Mouse (Mus musculus) limb, embryonic 10.5 days (tissue): ENCODE data around the gene Rbm25. TPM values are rescaled to one million over a fixed set of nuclear protein-coding genes. Genes with fewer than 3 reads are reported as not detected.

ENCODE experiments used
- DNase-seq: peaks from one replicate; pipeline ENCODE4 v3.0.0-alpha.2; 2017; ENCODE audit warnings: low spot score
- H3K27ac ChIP-seq: fragments of 300-500 bp; sonication (generic); 2 replicates; pipeline ENCODE4 v1.5.1; 2016; ENCODE audit warnings: mild to moderate bottlenecking
- H3K27me3 ChIP-seq: fragments of 300-500 bp; sonication (generic); 2 replicates; pipeline ENCODE4 v1.6.1; 2016; ENCODE audit warnings: low read depth, mild to moderate bottlenecking; ENCODE audit not compliant: poor library complexity, severe bottlenecking
- H3K36me3 ChIP-seq: fragments of 300-500 bp; sonication (generic); 2 replicates; pipeline ENCODE4 v1.6.1; 2016; ENCODE audit warnings: mild to moderate bottlenecking, moderate library complexity
- H3K4me1 ChIP-seq: fragments of 300-500 bp; sonication (generic); 2 replicates; pipeline ENCODE4 v1.6.1; 2016
- H3K4me3 ChIP-seq: fragments of 300-500 bp; sonication (generic); 2 replicates; pipeline ENCODE4 v1.5.1; 2016; ENCODE audit warnings: mild to moderate bottlenecking, moderate library complexity
- H3K9me3 ChIP-seq: fragments of 300-500 bp; sonication (generic); replicated peaks from 2 replicates; pipeline ENCODE4 v1.6.1; 2016; ENCODE audit warnings: mild to moderate bottlenecking
- WGBS: fragments of 180-500 bp; shearing (Covaris S2); methylation state at CpG from one replicate; pipeline ENCODE4 v1.1.7; 2016; 5-methylcytosine and 5-hydroxymethylcytosine counted together
- polyA plus RNA-seq: library from polyadenylated mRNA; unstranded; fragments of >200 nt; fragmentation: Nextera tagmentation; extraction: Ambion mirVana; gene quantifications from 2 replicates; pipeline ENCODE4 v1.2.1, GENCODE M21; 2016

The Rbm25 gene
- polyA plus RNA-seq, 1 experiment from 2014 or later, result 308 TPM

- Histone ChIP-seq H3K27ac (no peak overlapping the region), H3K4me1 (no peaks in the 10 kb centered on the region), H3K27me3 (no peaks in the 10 kb centered on the region), H3K4me3 (no peak overlapping the region), H3K9me3 (no peaks in the 10 kb centered on the region), H3K36me3 (peaks cover 89% of the 10 kb centered on the region)
- DNase-seq, result no peak
- 93% methylated on average over 15 of the region's 15 CpGs for WGBS
These were observed 85.6 kb downstream of the Rbm25 start for GRCm38 (mm10) chr12:83716416-83717184.

GRCm38 (mm10) chr12:83719431-83719830 lies 88.4 kb downstream of the Rbm25 start:
- Histone ChIP-seq H3K36me3 (peaks cover 87% of the 10 kb centered on the region), H3K4me3 (no peak overlapping the region), H3K4me1 (no peaks in the 10 kb centered on the region), H3K9me3 (no peaks in the 10 kb centered on the region), H3K27me3 (no peaks in the 10 kb centered on the region), H3K27ac (no peak overlapping the region)
- no peak for DNase-seq
- 93% methylated on average over 1 of the region's 1 CpGs for WGBS

- no peaks in the 10 kb centered on the region for H3K27me3 ChIP-seq
- DNase-seq, result no peak
- no peak overlapping the region for H3K4me3 ChIP-seq
- no peak overlapping the region for H3K27ac ChIP-seq
- peaks cover 87% of the 10 kb centered on the region for H3K36me3 ChIP-seq
- 76% methylated on average over 6 of the region's 6 CpGs for WGBS
- H3K4me1 ChIP-seq, result no peaks in the 10 kb centered on the region
- no peaks in the 10 kb centered on the region for H3K9me3 ChIP-seq
These were observed 90.2 kb downstream of the Rbm25 start for GRCm38 (mm10) chr12:83721281-83721680.

- H3K27me3 ChIP-seq, result no peaks in the 10 kb centered on the region
- H3K4me1 ChIP-seq, result no peaks in the 10 kb centered on the region
- WGBS, result 93% methylated on average over 3 of the region's 3 CpGs
- no peak for DNase-seq
- H3K27ac ChIP-seq, result no peak overlapping the region
- H3K9me3 ChIP-seq, result no peaks in the 10 kb centered on the region
- peaks cover 84% of the 10 kb centered on the region for H3K36me3 ChIP-seq
- H3K4me3 ChIP-seq, result no peak overlapping the region
These were observed 92.0 kb downstream of the Rbm25 start for GRCm38 (mm10) chr12:83723037-83723436.

GRCm38 (mm10) chr12:83726510-83727308 lies 95.7 kb downstream of the Rbm25 start:
- no peak for DNase-seq
- Histone ChIP-seq H3K27ac (no peak overlapping the region), H3K27me3 (no peaks in the 10 kb centered on the region), H3K4me3 (no peak overlapping the region), H3K4me1 (no peaks in the 10 kb centered on the region), H3K9me3 (no peaks in the 10 kb centered on the region), H3K36me3 (peaks cover 91% of the 10 kb centered on the region)
- 82% methylated on average over 12 of the region's 12 CpGs for WGBS

DNA sequence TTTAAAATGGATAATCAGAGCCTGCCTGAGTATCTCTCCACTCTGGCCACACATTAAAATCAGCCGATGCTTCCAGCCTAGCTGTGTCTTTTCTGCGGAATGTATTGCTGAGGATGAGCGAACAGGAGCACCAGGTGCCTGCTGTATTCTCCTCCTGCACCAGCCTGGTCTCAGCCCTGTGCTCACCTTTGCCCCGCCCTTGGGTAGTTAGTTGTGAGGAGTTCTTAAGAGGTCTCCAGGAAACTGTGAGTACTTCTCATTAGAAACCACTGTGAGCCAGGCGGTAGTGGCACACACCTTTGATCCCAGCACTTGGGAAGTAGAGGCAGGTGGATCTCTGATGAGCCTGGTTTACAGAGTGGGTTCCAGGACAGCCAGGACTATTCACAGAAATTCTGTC lies 101.2 kb downstream of the Rbm25 start:
- H3K9me3 ChIP-seq, result no peaks in the 10 kb centered on the region
- DNase-seq, result no peak
- no peak overlapping the region for H3K27ac ChIP-seq
- peaks cover 91% of the 10 kb centered on the region for H3K36me3 ChIP-seq
- no peaks in the 10 kb centered on the region for H3K4me1 ChIP-seq
- no peaks in the 10 kb centered on the region for H3K27me3 ChIP-seq
- H3K4me3 ChIP-seq, result no peak overlapping the region
- WGBS, result 97% methylated on average over 5 of the region's 5 CpGs

Other genes with a start within 250 kb of the Rbm25 start
- gene Dpf3, start 143.5 kb upstream of the Rbm25 start, polyA plus RNA-seq, result 2.5 and 2.6 TPM in 2 replicates
- 27.4 and 29.3 TPM in 2 replicates for gene Dcaf4, start 110.8 kb upstream of the Rbm25 start, polyA plus RNA-seq
- 14.4 and 21.9 TPM in 2 replicates for gene Zfyve1, start 34.0 kb upstream of the Rbm25 start, polyA plus RNA-seq
- gene Psen1, start 56.9 kb downstream of the Rbm25 start, polyA plus RNA-seq, result 59.8 and 60.9 TPM in 2 replicates
- gene Papln, start 132.4 kb downstream of the Rbm25 start, polyA plus RNA-seq, result 0.11 TPM in 2 replicates